Mouse (Mus musculus): ENCODE results near the gene Slc27a1.
"Not testable (repeated sequence)": the region's sequence is repeated elsewhere in the genome, so short reads cannot be mapped to it uniquely, and the experiment has no call there.

Gene Slc27a1

GRCm38 (mm10) chr8:71568387-71568937 is at the start of gene Slc27a1:
TSS of gene Slc27a1 (plus strand) at chr8:71568882.
- peak; percentile 78 for DNase-seq

DNA sequence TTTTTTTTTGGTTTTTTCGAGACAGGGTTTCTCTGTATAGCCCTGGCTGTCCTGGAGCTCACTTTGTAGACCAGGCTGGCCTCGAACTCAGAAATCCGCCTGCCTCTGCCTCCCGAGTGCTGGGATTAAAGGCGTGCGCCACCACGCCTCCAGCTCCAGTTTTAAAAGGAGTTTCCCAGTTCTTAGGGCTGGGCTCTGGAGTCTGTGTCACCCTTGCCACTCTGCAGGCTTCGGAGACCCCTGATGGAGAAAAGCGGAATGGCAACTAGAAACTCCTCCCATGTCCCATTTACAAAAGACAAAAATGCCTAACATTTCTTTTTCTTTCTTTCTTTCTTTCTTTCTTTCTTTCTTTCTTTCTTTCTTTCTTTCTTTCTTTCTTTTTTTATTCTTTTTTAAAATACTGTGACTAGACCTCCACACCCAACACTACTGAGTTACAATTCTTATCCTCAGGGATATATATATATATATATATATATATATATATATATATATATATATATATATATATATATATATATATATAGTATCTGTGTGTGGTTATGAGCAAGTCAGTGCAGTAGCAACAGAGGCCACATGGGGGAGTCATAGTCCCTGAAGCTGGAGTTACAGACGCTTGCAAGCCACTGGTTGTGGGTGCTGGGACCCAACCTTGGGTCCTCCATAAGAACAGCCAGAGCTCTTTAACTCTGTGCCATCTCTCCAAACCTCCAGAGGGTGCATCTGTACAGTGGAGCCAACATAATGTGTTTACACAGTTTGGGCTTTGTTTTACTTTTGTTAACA is 49.5 kb upstream of the Slc27a1 start:
- DNase-seq, result not testable (repeated sequence)

DNA sequence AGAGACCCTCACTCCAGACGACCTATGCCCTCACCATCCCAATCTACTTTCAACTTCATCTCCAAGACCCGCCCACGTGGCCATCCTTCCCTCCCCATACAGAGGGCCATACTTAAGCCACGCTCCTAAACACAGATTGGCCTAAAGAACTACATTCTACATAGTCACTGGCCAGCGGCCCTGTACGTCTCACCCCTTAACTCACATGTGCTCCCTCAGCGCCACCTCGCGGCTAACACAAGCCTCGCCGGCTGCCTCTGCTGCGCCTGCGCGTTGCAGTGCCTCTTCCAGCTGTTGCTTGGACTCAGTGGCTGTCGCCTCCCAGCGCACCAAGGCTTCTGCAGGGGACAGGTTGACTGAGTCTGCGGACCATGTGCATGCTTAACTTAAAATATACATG is 47.0 kb upstream of the Slc27a1 start:
- DNase-seq, result peak; percentile 88

- no peak for DNase-seq
Measured at GRCm38 (mm10) chr8:71525226-71526050, 43.2 kb upstream of the Slc27a1 start, which contains the start of gene Ccdc194. TSS of gene Ccdc194 (minus strand) at chr8:71525711.

- no peak for DNase-seq
Measured at GRCm38 (mm10) chr8:71526272-71526671, 42.4 kb upstream of the Slc27a1 start.

DNA sequence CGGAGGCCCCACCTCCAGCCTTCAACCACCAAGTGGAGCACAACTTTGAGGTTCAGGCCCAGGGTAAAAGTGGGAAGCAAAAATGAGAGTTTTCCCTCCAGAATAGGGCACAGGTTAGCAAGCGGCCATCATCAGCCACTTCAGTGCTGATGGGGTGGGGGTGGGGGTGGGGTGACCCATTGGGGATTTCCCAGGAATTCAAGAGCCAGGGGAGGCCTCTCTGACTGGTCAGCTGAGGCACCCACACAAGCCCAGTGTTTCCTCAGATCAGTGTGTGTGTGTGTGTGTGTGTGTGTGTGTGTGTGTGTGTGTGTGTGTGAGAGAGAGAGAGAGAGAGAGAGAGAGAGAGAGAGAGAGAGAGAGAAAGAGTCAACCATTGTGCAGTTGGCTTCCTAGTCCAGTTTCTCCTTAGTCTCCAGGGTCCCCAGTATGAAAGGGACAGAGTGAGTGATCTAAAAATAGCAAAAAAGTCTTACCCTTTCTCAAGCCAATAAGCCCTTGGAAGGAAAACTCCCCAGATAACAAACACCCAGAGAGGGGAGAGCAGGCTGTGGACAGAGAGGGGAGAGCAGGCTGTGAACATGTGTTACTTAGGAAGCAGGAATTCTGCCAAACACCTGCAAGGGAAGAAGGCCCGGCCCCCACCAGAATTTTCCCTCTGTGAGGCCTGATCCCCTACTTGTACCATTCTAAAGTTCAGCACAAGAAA is 41.4 kb upstream of the Slc27a1 start:
- DNase-seq, result no peak

- no peak for DNase-seq
Measured at GRCm38 (mm10) chr8:71528362-71529073, 40.2 kb upstream of the Slc27a1 start.

GRCm38 (mm10) chr8:71530735-71531467 is 37.8 kb upstream of the Slc27a1 start:
- peak; percentile 70 for DNase-seq

DNA sequence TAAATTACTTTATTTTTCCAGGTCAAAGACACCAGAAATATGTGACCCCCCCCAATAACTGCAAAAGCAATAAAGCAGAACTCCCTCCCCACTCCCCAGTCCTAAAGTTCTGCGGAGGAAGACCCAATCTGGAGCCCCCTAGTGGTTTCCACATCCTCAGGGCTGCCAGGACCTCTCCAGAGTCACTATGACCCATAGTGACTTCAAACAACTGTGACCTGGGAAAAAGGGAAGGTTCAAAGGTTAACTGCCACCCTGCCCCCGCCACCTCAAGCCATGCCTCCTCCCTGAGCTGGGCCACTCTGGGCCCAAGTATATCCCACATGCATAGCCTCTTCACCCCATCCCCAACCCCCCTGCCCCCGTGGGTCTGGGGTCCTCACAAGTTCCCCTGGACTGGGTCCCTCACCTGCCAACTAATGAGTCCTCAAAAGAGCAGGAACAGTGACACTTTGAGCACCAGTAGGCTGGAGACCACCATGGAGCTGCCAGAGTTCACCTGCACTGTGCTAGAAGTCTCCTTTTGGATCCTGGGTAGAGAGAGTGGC is 34.3 kb upstream of the Slc27a1 start:
- no peak for DNase-seq

GRCm38 (mm10) chr8:71535663-71536062 is 33.0 kb upstream of the Slc27a1 start:
- DNase-seq, result no peak

DNA sequence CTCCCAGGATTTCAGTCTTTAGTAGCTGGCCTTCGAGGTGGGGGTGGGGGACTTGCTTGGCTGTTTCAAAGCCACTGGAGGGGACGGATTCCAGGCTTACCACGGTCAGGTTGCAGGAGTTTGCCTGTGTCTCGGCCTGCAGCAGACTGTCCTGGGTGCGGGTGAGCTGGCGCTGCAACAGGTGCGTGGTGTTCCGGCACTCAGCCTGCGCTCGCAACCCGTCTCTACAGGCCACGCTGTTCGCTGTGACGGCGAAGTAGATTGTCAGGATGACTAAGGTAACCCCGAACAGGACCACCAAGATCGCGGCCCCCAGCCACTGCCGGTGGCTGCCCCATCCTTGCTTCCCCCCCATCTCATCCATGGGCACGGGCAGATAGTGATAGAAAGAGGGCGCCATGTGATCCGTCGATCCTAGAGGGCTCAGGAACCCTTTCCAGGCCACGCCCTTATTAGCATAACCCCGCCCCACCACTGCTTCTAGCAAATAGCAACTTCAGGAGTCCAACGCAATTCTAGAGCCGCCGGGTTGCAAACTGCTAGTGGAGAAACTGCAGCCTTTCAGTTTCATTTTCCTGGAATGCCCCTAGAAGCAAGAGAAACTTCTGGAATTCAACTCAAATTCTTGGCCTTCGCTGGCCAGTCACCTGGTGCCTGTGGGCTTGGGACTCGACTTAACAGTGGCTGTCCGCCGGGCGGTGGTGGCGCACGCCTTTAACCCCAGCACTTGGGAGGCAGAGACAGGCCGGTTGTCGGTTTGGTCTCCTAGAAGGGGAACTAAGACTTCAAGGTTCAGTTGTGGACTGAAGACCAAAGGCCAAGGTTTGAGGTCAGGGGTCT is 31.4 kb upstream of the Slc27a1 start, which contains the start of gene Bst2:
Gene Bst2 (minus strand): TSS at position 429 of the 840 bp plus-strand sequence.
- DNase-seq, result no peak

DNA sequence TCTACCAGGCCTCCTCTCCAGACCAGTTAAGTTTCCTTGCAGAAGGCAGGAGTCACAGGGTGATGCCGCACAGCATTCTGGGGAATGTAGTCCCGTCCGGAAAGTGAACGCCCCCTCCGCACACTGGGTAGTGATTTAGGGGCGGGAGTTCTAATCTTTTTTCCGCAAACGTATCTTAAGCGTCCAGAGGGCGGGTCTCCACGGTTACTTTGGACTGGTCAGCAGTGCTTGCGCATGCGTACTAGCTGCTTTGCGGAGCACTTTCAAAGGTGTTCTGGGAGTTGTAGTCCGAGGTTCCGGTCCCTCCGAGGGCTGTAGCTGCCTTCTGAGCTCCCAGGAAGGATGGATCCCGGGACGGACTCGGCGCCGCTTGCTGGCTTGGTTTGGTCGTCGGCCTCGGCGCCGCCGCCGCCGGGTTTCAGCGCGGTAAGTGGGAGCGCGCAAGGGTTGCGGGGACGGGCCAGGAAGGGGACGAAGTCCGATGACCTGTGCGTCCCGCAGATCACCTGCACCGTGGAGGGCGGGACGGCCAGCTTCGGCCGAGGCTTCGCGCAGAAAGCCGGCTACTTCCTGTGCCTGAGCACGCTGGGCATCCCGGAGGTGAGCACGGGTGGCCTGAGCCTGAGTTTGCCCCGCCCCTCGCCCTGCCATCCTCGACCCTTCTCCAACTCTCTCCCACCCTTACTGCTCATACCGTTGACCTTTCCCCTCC is 25.9 kb upstream of the Slc27a1 start, which contains the start of gene Mvb12a:
Gene Mvb12a (plus strand): TSS at position 291 of the 712 bp plus-strand sequence.
- peak; percentile 99 for DNase-seq

DNA sequence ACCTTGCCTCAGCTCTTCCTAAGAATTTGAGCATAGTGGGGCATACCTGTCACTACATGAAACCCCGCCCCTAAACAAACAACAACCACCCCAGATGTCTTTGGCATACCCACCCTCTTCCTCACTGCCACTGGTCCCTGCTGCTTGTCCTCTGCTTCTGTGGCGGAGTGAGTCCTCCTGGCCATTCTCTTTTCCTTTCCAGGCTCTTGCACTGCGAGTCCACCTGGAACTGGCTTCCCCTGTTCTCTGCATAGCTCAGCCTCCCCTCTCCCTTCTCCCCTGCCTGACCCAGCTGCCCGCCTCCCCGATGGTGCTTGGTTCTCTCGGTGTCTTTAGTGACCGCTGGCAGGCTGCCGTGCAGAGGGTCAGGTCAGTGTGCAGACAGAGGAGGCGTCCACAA is 24.9 kb upstream of the Slc27a1 start:
- peak; percentile 54 for DNase-seq

- DNase-seq, result no peak
Measured at GRCm38 (mm10) chr8:71545053-71545452, 23.6 kb upstream of the Slc27a1 start.

DNA sequence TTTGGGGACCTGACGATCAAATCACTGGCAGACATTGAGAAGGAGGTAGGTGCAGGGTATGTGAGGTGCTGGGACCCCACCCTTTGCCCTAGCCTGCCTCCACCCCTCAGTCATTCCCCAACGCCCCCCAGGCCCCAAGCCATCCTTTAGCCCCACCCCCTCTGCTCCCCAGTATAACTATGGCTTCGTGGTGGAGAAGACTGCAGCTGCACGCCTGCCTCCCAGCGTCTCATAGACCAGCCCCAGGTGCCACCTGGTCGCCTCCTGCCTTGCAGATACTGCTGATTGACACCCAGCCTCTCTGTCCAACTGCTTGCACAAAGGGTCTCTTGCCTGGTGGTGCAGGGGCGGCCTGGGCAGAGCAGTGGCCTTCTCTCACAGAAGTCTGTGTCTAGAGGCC is 21.1 kb upstream of the Slc27a1 start:
- DNase-seq, result no peak

- DNase-seq, result no peak
Measured at GRCm38 (mm10) chr8:71550754-71551153, 17.9 kb upstream of the Slc27a1 start.

GRCm38 (mm10) chr8:71552770-71553169 is 15.9 kb upstream of the Slc27a1 start:
- DNase-seq, result no peak

DNA sequence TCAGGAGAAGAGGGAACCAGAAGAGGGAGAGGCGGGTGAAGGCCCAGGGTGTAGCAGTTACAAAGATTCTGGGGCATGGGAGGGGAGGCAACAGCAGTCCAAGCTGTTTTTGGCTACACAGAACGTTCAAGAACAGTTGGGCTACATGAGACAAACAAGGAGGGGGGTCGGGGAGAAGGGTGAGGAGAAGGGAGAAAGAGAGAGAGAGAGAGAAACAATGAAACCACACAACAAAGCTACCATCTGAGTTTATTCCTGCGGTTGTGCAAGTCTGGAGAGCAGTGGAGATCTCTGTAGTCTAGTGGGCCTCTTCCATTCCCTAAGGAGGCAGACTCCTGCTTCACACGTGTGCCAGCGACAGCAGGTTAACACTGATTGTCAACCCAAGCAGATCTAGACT is 14.7 kb upstream of the Slc27a1 start:
- DNase-seq, result no peak

GRCm38 (mm10) chr8:71554644-71555043 is 14.0 kb upstream of the Slc27a1 start:
- no peak for DNase-seq
